Comparison of ENCODE assay signal across 22 mouse cellular contexts in the genomic region with DNA sequence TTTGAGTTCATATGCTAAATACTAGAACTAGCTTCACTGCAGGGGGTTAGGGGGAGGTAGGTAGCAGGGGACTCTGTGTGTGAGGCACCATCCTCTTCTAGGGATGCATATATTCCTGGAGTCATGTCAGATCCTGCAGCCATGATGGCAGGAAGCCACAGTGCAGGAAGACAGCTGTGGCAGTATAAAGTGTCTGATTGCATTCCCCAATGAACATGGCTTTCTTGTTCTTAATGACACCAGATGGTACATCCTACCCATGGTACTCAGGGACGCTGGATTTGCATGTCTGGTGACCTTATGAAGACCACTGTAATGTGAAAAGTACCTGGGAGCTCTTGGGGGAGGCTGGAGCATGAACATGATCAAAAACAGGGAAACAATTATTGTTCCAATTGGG.
A peak's percentile ranks its signal among the peaks of the same experiment; 100 is the strongest.
DNase-seq lines count a peak whose midpoint lies in the region; ATAC-seq and TF ChIP-seq lines count a peak whose summit lies in the region.
"Had no signal": no experiment of that assay in that cellular context is flagged by ENCODE, and none has a peak within 500 bp of the region (broad histone marks: within the 10 kb centered on the region; RNA-seq: fewer than 3 reads in every experiment).

No protein-coding gene starts in this region.

- DNase-seq in cerebellum, postnatal 14 days: peak; percentile 5 to 7
- DNase-seq in cerebellum, adult 9-11 months: no peak
- peak; percentile 60 for DNase-seq in midbrain, postnatal 0 days (ENCODE audit: low spot score)
- DNase-seq: cerebellum, adult 11-12 months; forebrain, postnatal 0 days; gastrocnemius, postnatal 14 days; heart, adult 18-20 months; heart, postnatal 14 days; kidney, adult 11 months; kidney, postnatal 4 days; liver, embryonic 13.5 days; lung, adult 2 months; lung, postnatal 14 days; thymus, adult 2 months had no signal

- no peak overlapping the region for H3K9ac ChIP-seq in hindbrain, embryonic 15.5 days
- no peak overlapping the region for H3K9ac ChIP-seq in hindbrain, embryonic 12.5 days
- H3K9ac ChIP-seq in midbrain, postnatal 0 days (replicated peaks; ENCODE audit: low read length, poor library complexity, severe bottlenecking): no peak overlapping the region
- no peak overlapping the region for H3K9ac ChIP-seq in midbrain, embryonic 15.5 days
- H3K9ac ChIP-seq in kidney, embryonic 15.5 days: no peak overlapping the region
- H3K9ac ChIP-seq: forebrain, postnatal 0 days; heart, embryonic 13.5 days; liver, embryonic 13.5 days; midbrain, embryonic 12.5 days had no signal

- H3K27ac ChIP-seq in hindbrain, embryonic 15.5 days (replicated peaks): no peak overlapping the region
- no peak overlapping the region for H3K27ac ChIP-seq in hindbrain, embryonic 12.5 days
- H3K27ac ChIP-seq in midbrain, postnatal 0 days (ENCODE audit: low read depth, low read length): no peak overlapping the region
- H3K27ac ChIP-seq in midbrain, embryonic 15.5 days: no peak overlapping the region
- no peak overlapping the region for H3K27ac ChIP-seq in kidney, embryonic 15.5 days
- H3K27ac ChIP-seq: heart, embryonic 13.5 days; liver, embryonic 13.5 days; midbrain, embryonic 12.5 days had no signal

- no peak for TF ChIP-seq CTCF in midbrain, postnatal 0 days (IDR thresholded peaks at IDR 0.05)

- 0 out of 2 replicates have a peak, but pooled peaks have one; percentile 45 for ATAC-seq in hindbrain, embryonic 15.5 days (ENCODE audit: low FRiP score, low read depth)
- no peak for ATAC-seq in hindbrain, embryonic 12.5 days (ENCODE audit: low FRiP score)
- no peak for ATAC-seq in midbrain, postnatal 0 days (ENCODE audit: low FRiP score)
- no peak for ATAC-seq in midbrain, embryonic 15.5 days (replicated peaks)
- no peak for ATAC-seq in kidney, embryonic 15.5 days (replicated peaks; ENCODE audit: low FRiP score)
- no peak for ATAC-seq in activated CD4-positive, CD25-positive, alpha-beta regulatory T cell, adult 4 months
- ATAC-seq: CD4-positive, CD25-positive, alpha-beta regulatory T cell, adult 4 months; forebrain, postnatal 0 days had no signal

- H3K27me3 ChIP-seq in hindbrain, embryonic 15.5 days: no peaks in the 10 kb centered on the region
- no peaks in the 10 kb centered on the region for H3K27me3 ChIP-seq in hindbrain, embryonic 12.5 days
- H3K27me3 ChIP-seq in midbrain, postnatal 0 days (ENCODE audit: insufficient read depth, low read length): no peaks in the 10 kb centered on the region
- H3K27me3 ChIP-seq in midbrain, embryonic 15.5 days (replicated peaks): no peaks in the 10 kb centered on the region
- H3K27me3 ChIP-seq in kidney, embryonic 15.5 days: no peaks in the 10 kb centered on the region
- H3K27me3 ChIP-seq: heart, embryonic 13.5 days; liver, embryonic 13.5 days; midbrain, embryonic 12.5 days had no signal

- H3K36me3 ChIP-seq in hindbrain, embryonic 15.5 days: no peaks in the 10 kb centered on the region
- H3K36me3 ChIP-seq in hindbrain, embryonic 12.5 days: no peaks in the 10 kb centered on the region
- no peaks in the 10 kb centered on the region for H3K36me3 ChIP-seq in midbrain, postnatal 0 days (ENCODE audit: insufficient read depth, low read length)
- no peaks in the 10 kb centered on the region for H3K36me3 ChIP-seq in midbrain, embryonic 15.5 days (replicated peaks)
- H3K36me3 ChIP-seq in kidney, embryonic 15.5 days: no peaks in the 10 kb centered on the region
- H3K36me3 ChIP-seq: heart, embryonic 13.5 days; liver, embryonic 13.5 days; midbrain, embryonic 12.5 days had no signal

- no peak overlapping the region for H3K4me3 ChIP-seq in hindbrain, embryonic 15.5 days
- H3K4me3 ChIP-seq in hindbrain, embryonic 12.5 days: no peak overlapping the region
- H3K4me3 ChIP-seq in midbrain, postnatal 0 days (ENCODE audit: low read depth, low read length): no peak overlapping the region
- no peak overlapping the region for H3K4me3 ChIP-seq in midbrain, embryonic 15.5 days
- no peak overlapping the region for H3K4me3 ChIP-seq in kidney, embryonic 15.5 days (replicated peaks)
- H3K4me3 ChIP-seq: heart, embryonic 13.5 days; liver, embryonic 13.5 days; midbrain, embryonic 12.5 days had no signal

- no peaks in the 10 kb centered on the region for H3K9me3 ChIP-seq in hindbrain, embryonic 15.5 days
- no peaks in the 10 kb centered on the region for H3K9me3 ChIP-seq in hindbrain, embryonic 12.5 days (replicated peaks)
- H3K9me3 ChIP-seq in midbrain, postnatal 0 days (ENCODE audit: low read length): no peaks in the 10 kb centered on the region
- no peaks in the 10 kb centered on the region for H3K9me3 ChIP-seq in midbrain, embryonic 15.5 days
- no peaks in the 10 kb centered on the region for H3K9me3 ChIP-seq in kidney, embryonic 15.5 days (replicated peaks)
- H3K9me3 ChIP-seq: heart, embryonic 13.5 days; liver, embryonic 13.5 days; midbrain, embryonic 12.5 days had no signal

- no peak overlapping the region for H3K4me2 ChIP-seq in hindbrain, embryonic 15.5 days
- H3K4me2 ChIP-seq in hindbrain, embryonic 12.5 days (replicated peaks): no peak overlapping the region
- H3K4me2 ChIP-seq in midbrain, postnatal 0 days (ENCODE audit: low read depth, low read length, poor library complexity, severe bottlenecking): no peak overlapping the region
- no peak overlapping the region for H3K4me2 ChIP-seq in midbrain, embryonic 15.5 days
- no peak overlapping the region for H3K4me2 ChIP-seq in kidney, embryonic 15.5 days
- H3K4me2 ChIP-seq: heart, embryonic 13.5 days; liver, embryonic 13.5 days; midbrain, embryonic 12.5 days had no signal

- no peaks in the 10 kb centered on the region for H3K4me1 ChIP-seq in hindbrain, embryonic 15.5 days (replicated peaks)
- H3K4me1 ChIP-seq in hindbrain, embryonic 12.5 days: no peaks in the 10 kb centered on the region
- H3K4me1 ChIP-seq in midbrain, postnatal 0 days (ENCODE audit: insufficient read depth, low read length): no peaks in the 10 kb centered on the region
- no peaks in the 10 kb centered on the region for H3K4me1 ChIP-seq in midbrain, embryonic 15.5 days
- no peaks in the 10 kb centered on the region for H3K4me1 ChIP-seq in kidney, embryonic 15.5 days
- H3K4me1 ChIP-seq: liver, embryonic 13.5 days; midbrain, embryonic 12.5 days had no signal

- WGBS in hindbrain, embryonic 15.5 days: 55% methylated on average over 1 of the region's 1 CpGs
- WGBS in hindbrain, embryonic 12.5 days: 68% methylated on average over 1 of the region's 1 CpGs
- 65% methylated on average over 1 of the region's 1 CpGs for WGBS in midbrain, postnatal 0 days
- 76% methylated on average over 1 of the region's 1 CpGs for WGBS in midbrain, embryonic 15.5 days
- 60% methylated on average over 1 of the region's 1 CpGs for WGBS in kidney, embryonic 15.5 days
